Mouse (Mus musculus): Measurements from ENCODE around the gene Pdgfd.
A peak's percentile ranks its signal among the peaks of the same experiment; 100 is the strongest.

Pdgfd gene

DNA sequence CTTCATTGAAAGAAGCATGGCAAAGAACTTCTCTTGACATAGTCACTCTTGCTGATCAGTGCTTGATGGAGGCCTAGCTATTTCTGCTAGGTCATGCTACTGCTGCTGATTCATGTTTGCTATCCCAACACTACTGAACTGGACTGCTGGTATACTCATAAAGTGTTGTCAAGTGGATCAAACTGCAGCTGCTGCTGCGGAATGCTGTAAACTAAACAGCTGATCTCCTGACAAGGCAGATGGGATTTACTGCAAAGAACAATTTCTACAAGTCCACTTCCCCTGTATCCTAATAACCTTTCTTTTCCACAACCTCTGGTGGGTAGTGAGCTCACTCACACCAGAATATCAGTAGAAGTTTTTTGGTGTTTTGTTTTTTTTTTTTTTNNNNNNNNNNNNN, 148.7 kb downstream of the Pdgfd start:
- DNase-seq, result no peak

GRCm38 (mm10) chr9:6325408-6325807, 157.0 kb downstream of the Pdgfd start:
- DNase-seq, result no peak

DNA sequence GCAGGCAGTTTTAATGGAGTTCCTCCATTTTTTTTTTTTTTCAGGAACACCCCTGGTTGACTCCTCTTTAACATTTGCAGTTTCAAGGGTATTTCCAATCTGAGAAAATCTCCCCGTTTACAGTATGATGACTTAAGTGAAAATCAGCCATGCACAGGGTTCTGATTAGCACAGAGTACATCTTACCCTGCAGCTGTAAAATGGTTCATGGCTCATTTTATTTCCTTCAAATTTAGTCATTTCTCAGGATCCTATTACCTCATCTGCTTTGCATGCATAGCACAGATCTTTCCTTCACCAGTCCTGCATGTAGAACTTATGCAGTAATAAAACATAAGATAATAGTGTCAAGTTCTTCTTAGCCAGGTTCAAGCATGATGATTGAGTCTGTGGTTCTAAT, 165.1 kb downstream of the Pdgfd start:
- no peak for DNase-seq

DNA sequence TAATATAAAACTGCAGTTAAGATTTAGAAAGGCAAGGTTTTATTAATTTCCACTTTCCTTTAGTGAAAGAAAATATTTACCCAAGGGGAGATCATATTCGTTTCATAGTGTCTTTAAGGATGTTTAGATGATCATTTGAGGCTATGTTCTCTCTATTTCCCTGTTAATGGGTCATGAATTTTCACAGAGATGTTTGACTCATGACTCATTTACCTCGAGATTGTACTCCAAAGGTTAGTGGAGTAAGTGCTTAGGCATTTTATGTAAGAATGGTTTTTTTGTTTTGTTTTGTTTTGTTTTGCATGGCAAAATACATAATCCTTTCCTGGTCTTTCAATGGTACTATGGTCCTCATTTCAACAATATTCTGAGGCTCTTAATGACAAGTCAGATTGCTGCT, 167.9 kb downstream of the Pdgfd start:
- no peak for DNase-seq

- DNase-seq, result no peak
Observed at GRCm38 (mm10) chr9:6337891-6338290, 169.5 kb downstream of the Pdgfd start.

GRCm38 (mm10) chr9:6338344-6338743, 170.0 kb downstream of the Pdgfd start:
- no peak for DNase-seq

DNA sequence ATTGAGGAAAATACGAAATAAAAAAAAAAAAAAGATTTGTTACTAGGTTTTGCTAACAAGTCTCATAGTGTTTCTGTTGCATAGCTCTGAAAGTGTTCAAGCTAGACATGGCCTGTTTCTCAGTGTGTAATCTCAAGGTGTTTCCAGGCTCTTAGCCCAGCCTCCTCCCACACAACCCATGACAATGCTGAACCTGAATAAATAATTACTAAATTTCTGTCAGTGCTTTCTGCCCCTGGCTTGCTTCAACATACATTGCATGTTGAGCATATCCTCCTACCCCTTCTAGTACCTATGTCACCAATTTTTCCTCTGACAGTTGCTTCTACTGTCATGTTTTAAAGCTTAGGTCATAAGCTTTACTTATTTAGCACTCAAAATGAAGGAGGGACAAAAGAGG, 171.0 kb downstream of the Pdgfd start:
- DNase-seq, result no peak

- DNase-seq, result no peak
Observed at GRCm38 (mm10) chr9:6340750-6341149, 172.4 kb downstream of the Pdgfd start.

GRCm38 (mm10) chr9:6342854-6343253, 174.5 kb downstream of the Pdgfd start:
- no peak for DNase-seq

- DNase-seq, result no peak
Observed at GRCm38 (mm10) chr9:6344514-6344913, 176.1 kb downstream of the Pdgfd start.

- DNase-seq, result peak; percentile 40
Observed at GRCm38 (mm10) chr9:6344924-6345323, 176.5 kb downstream of the Pdgfd start.

GRCm38 (mm10) chr9:6345366-6345765, 177.0 kb downstream of the Pdgfd start:
- DNase-seq, result no peak

GRCm38 (mm10) chr9:6353257-6353960, 185.0 kb downstream of the Pdgfd start:
- DNase-seq, result no peak

- no peak for DNase-seq
Observed at GRCm38 (mm10) chr9:6360795-6361194, 192.4 kb downstream of the Pdgfd start.

DNA sequence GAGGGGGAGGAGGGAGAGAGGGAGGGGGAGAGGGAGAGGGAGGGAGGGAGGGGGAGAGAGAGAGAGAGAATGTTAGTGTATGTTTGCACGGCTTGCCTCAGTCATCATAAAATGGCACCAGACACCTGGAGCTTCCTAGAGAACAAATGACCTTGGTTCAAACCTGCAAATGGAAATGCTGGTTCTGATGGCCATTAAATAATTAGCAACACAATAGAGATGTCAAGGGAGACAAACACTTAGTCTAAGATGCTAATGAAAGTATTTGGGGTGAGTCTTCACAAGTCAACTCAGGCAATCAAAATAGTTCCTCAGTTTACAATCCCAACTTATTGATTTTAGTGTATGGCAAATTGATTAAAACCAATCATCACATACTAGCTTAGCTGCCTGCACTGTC, 198.2 kb downstream of the Pdgfd start:
- no peak for DNase-seq

DNA sequence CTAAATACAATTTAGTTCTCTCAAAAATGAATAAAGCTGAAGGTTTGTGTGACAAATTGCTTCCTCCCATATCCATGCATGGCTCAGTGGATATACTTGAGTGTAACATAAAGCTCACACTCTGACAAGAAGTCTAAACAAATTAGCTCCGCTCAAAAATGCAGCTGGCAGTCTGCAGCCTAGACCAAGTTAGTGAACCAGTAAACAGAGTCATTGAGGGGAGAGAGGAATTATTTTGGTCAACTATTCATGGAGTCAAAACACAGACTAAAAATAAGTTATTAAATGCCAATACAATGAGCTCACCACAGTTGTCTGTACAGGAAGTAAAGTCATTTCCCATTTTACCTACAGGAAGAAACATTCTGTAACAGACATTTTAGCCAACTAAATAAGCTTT, 233.4 kb downstream of the Pdgfd start:
- no peak for DNase-seq

- DNase-seq, result no peak
Observed at GRCm38 (mm10) chr9:6406535-6406934, 238.2 kb downstream of the Pdgfd start.

DNA sequence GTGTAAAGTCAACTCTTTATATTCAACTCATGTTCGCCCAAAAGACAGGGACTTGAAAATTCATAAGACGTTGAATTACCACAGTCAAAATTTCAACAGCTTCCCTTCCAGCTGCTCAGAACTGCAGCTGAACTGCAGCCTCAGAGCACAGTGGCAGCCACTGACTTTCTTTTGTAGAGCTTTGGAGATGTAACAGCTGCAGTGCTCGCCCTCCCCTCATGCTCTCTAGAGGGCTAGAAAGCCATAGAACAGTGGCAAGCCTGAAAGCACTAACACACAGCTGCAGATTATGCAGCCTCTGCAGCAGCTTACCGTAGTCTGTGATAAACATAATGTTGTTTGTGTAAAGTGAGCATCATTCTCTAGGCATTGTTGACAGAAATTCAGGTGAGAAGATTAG, 239.6 kb downstream of the Pdgfd start:
- DNase-seq, result no peak

GRCm38 (mm10) chr9:6424606-6425005, 256.2 kb downstream of the Pdgfd start:
- no peak for DNase-seq

Measured in kidney, postnatal 14 days (tissue).